Mouse (Mus musculus): ENCODE results near the gene Ppm1j. TPM values are rescaled to one million over a fixed set of nuclear protein-coding genes. Genes with fewer than 3 reads are reported as not detected.

Gene Ppm1j
- total RNA-seq, 1 experiment = 25.7 TPM

GRCm38 (mm10) chr3:104792360-104793270, 11.8 kb downstream of the Ppm1j start:
- H3K4me1 ChIP-seq (ENCODE audit: control insufficient read depth in 2 of 2, insufficient read depth in 2 of 2, low read length in 2 of 2, poor library complexity in 1 of 2) = peaks cover 20 to 47% of the 10 kb centered on the region in 2 experiments
- DNase-seq (ENCODE audit: low read depth, low spot score) = no peak
- H3K36me3 ChIP-seq (ENCODE audit: control insufficient read depth, insufficient read depth, low read length, poor library complexity, severe bottlenecking) = peaks cover 38% of the 10 kb centered on the region
- H3K9me3 ChIP-seq (ENCODE audit: control insufficient read depth, insufficient read depth, low read depth, low read length) = no peaks in the 10 kb centered on the region
- in situ Hi-C loops (cut with MboI; ENCODE audit: low sequenced_read_pairs in 2 of 2, unreplicated experiment in 2 of 2) = no loop called here
- H3K4me3 ChIP-seq (ENCODE audit: insufficient read depth in 1 of 2, low read depth in 1 of 2, low read length in 2 of 2, poor library complexity in 1 of 2, severe bottlenecking in 1 of 2) = no peak overlapping the region
- no peak overlapping the region for H3K9ac ChIP-seq (ENCODE audit: insufficient read depth, low read depth, low read length, poor library complexity, severe bottlenecking)
- TF ChIP-seq ZC3H11A (IDR thresholded peaks at IDR 0.05; ENCODE audit: borderline replicate concordance, low read depth, low read length) (no peak), ZNF384 (IDR thresholded peaks at IDR 0.05; ENCODE audit: low read depth, low read length) (no peak), CHD2 (IDR thresholded peaks at IDR 0.05; ENCODE audit: low read depth, low read length) (no peak), HCFC1 (IDR thresholded peaks at IDR 0.05; ENCODE audit: borderline replicate concordance, insufficient read depth, low read length) (no peak), MAFK (IDR thresholded peaks at IDR 0.05; ENCODE audit: insufficient read depth, low read depth, low read length) (no peak)
- H3K27ac ChIP-seq (ENCODE audit: insufficient read depth, low read depth, low read length, poor library complexity, severe bottlenecking) = no peak overlapping the region

GRCm38 (mm10) chr3:104793871-104794828, 13.3 kb downstream of the Ppm1j start:
- TF ChIP-seq MAFK (IDR thresholded peaks at IDR 0.05; ENCODE audit: insufficient read depth, low read depth, low read length) (no peak), HCFC1 (IDR thresholded peaks at IDR 0.05; ENCODE audit: borderline replicate concordance, insufficient read depth, low read length) (no peak), ZNF384 (IDR thresholded peaks at IDR 0.05; ENCODE audit: low read depth, low read length) (no peak), ZC3H11A (IDR thresholded peaks at IDR 0.05; ENCODE audit: borderline replicate concordance, low read depth, low read length) (no peak), CHD2 (IDR thresholded peaks at IDR 0.05; ENCODE audit: low read depth, low read length) (no peak)
- peak; percentile 94 for DNase-seq (ENCODE audit: low read depth, low spot score)
- peaks cover 47% of the 10 kb centered on the region for H3K36me3 ChIP-seq (ENCODE audit: control insufficient read depth, insufficient read depth, low read length, poor library complexity, severe bottlenecking)
- peaks cover 20 to 47% of the 10 kb centered on the region in 2 experiments for H3K4me1 ChIP-seq (ENCODE audit: control insufficient read depth in 2 of 2, insufficient read depth in 2 of 2, low read length in 2 of 2, poor library complexity in 1 of 2)
- no peaks in the 10 kb centered on the region for H3K9me3 ChIP-seq (ENCODE audit: control insufficient read depth, insufficient read depth, low read depth, low read length)
- peak overlapping the region; percentile 22; the same call in 1 of the 2 replicates for H3K9ac ChIP-seq (ENCODE audit: insufficient read depth, low read depth, low read length, poor library complexity, severe bottlenecking)
- in situ Hi-C loops (cut with MboI; ENCODE audit: low sequenced_read_pairs in 2 of 2, unreplicated experiment in 2 of 2) = no loop called here
- peak overlapping the region; percentile 1 to 18; a peak in 1 of 4 replicates for H3K4me3 ChIP-seq (ENCODE audit: insufficient read depth in 1 of 2, low read depth in 1 of 2, low read length in 2 of 2, poor library complexity in 1 of 2, severe bottlenecking in 1 of 2)
- H3K27ac ChIP-seq (ENCODE audit: insufficient read depth, low read depth, low read length, poor library complexity, severe bottlenecking) = peak overlapping the region; percentile 66; the same call in 1 of the 2 replicates

- Histone ChIP-seq H3K9me3 (ENCODE audit: control insufficient read depth, insufficient read depth, low read depth, low read length) (no peaks in the 10 kb centered on the region), H3K4me1 (ENCODE audit: control insufficient read depth in 2 of 2, insufficient read depth in 2 of 2, low read length in 2 of 2, poor library complexity in 1 of 2) (peaks cover 14 to 47% of the 10 kb centered on the region in 2 experiments), H3K4me3 (ENCODE audit: insufficient read depth in 1 of 2, low read depth in 1 of 2, low read length in 2 of 2, poor library complexity in 1 of 2, severe bottlenecking in 1 of 2) (peak overlapping the region; percentile 1 to 15; a peak in 1 of 4 replicates), H3K9ac (ENCODE audit: insufficient read depth, low read depth, low read length, poor library complexity, severe bottlenecking) (no peak overlapping the region; the same call in 1 of the 2 replicates), H3K27ac (ENCODE audit: insufficient read depth, low read depth, low read length, poor library complexity, severe bottlenecking) (peak overlapping the region; percentile 54; the same call in 1 of the 2 replicates), H3K36me3 (ENCODE audit: control insufficient read depth, insufficient read depth, low read length, poor library complexity, severe bottlenecking) (peaks cover 54% of the 10 kb centered on the region)
- TF ChIP-seq ZC3H11A (IDR thresholded peaks at IDR 0.05; ENCODE audit: borderline replicate concordance, low read depth, low read length) (no peak), ZNF384 (IDR thresholded peaks at IDR 0.05; ENCODE audit: low read depth, low read length) (peak; percentile 73; the same call in 1 of the 2 replicates), CHD2 (IDR thresholded peaks at IDR 0.05; ENCODE audit: low read depth, low read length) (no peak), MAFK (IDR thresholded peaks at IDR 0.05; ENCODE audit: insufficient read depth, low read depth, low read length) (no peak), HCFC1 (IDR thresholded peaks at IDR 0.05; ENCODE audit: borderline replicate concordance, insufficient read depth, low read length) (no peak)
- in situ Hi-C loops (cut with MboI; ENCODE audit: low sequenced_read_pairs in 2 of 2, unreplicated experiment in 2 of 2) = no loop called here
- no peak for DNase-seq (ENCODE audit: low read depth, low spot score)
Observed at GRCm38 (mm10) chr3:104794953-104795470, 14.2 kb downstream of the Ppm1j start.
